Mouse (Mus musculus) liver, embryonic 14.5 days (tissue): ENCODE measurements around the gene Kctd20. TPM values are rescaled to one million over a fixed set of nuclear protein-coding genes. Genes with fewer than 3 reads are reported as not detected.
A peak's percentile ranks its signal among the peaks of the same experiment; 100 is the strongest.

Experiments
- ATAC-seq: fragments of 200-750 bp; cut with Nextera tagmentation; 2 replicates; pipeline ENCODE4 v1.8.0; 2017; ENCODE audit warnings: moderate number of reproducible peaks, mild to moderate bottlenecking, moderate library complexity; ENCODE audit not compliant: insufficient read depth
- DNase-seq, 3 experiments: peaks; one replicate each; pipeline ENCODE4 v3.0.0-alpha.2; 2012 to 2013; ENCODE audit warnings: low read depth in 3 of 3, low spot score in 3 of 3
- H3K27ac ChIP-seq: fragments of 300-500 bp; sonication (generic); 2 replicates; pipeline ENCODE4 v1.5.1; 2014; ENCODE audit warnings: moderate library complexity, mild to moderate bottlenecking, control low read depth, inconsistent platforms
- H3K27me3 ChIP-seq: fragments of 300-500 bp; sonication (generic); 2 replicates; pipeline ENCODE4 v1.6.1; 2014; ENCODE audit warnings: mild to moderate bottlenecking, low read length, moderate library complexity; ENCODE audit not compliant: control insufficient read depth, insufficient read depth
- H3K36me3 ChIP-seq: fragments of 300-500 bp; sonication (generic); replicated peaks from 2 replicates; pipeline ENCODE4 v1.6.1; 2014; ENCODE audit warnings: low read depth; ENCODE audit not compliant: control insufficient read depth, insufficient read depth
- H3K4me1 ChIP-seq, 2 experiments: fragments of 200-500 bp in 1 of 2; fragments of 300-500 bp in 1 of 2; sonication (generic) in 1 of 2; replicated peaks; 2 replicates each; pipeline ENCODE4 v1.6.1; 2012 to 2014; ENCODE audit warnings: antibody characterized with exemption in 1 of 2, inconsistent platforms in 1 of 2, low read length in 1 of 2; ENCODE audit not compliant: control insufficient read depth in 2 of 2, insufficient read depth in 2 of 2
- H3K4me2 ChIP-seq: fragments of 300-500 bp; sonication (generic); 2 replicates; pipeline ENCODE4 v1.6.1; 2014; ENCODE audit warnings: low read depth, mild to moderate bottlenecking, control low read depth, moderate library complexity
- H3K4me3 ChIP-seq, 2 experiments: fragments of 200-500 bp in 1 of 2; fragments of 300-500 bp in 1 of 2; sonication (generic) in 1 of 2; 2 replicates each; pipeline ENCODE4 v1.5.1; 2012 to 2014; ENCODE audit warnings: low read depth in 2 of 2, low read length in 2 of 2, mild to moderate bottlenecking in 2 of 2, control low read depth in 1 of 2, inconsistent platforms in 1 of 2, moderate library complexity in 1 of 2; ENCODE audit not compliant: insufficient read depth in 1 of 2
- H3K9ac ChIP-seq: fragments of 300-500 bp; sonication (generic); replicated peaks from 2 replicates; pipeline ENCODE4 v1.6.1; 2014; ENCODE audit warnings: mild to moderate bottlenecking, control low read depth, moderate library complexity
- H3K9me3 ChIP-seq: fragments of 300-500 bp; sonication (generic); 2 replicates; pipeline ENCODE4 v1.6.1; 2016; ENCODE audit warnings: low read length, mixed read lengths; ENCODE audit not compliant: control insufficient read depth
- CTCF ChIP-seq: IDR thresholded peaks from 2 replicates; pipeline ENCODE4 v1.5.1; 2016; ENCODE audit warnings: antibody characterized with exemption, low read depth, control low read depth
- EP300 ChIP-seq: IDR thresholded peaks from 2 replicates; pipeline ENCODE4 v1.6.1; 2016; ENCODE audit warnings: antibody characterized with exemption, low read depth
- WGBS: fragments of 180-500 bp; shearing (Covaris S2); extraction: QIAGEN DNeasy Blood & Tissue Kit; methylation state at CpG from one replicate; pipeline ENCODE4 v1.1.7; 2014; ENCODE audit not compliant: insufficient replicate concordance; 5-methylcytosine and 5-hydroxymethylcytosine counted together
- polyA plus RNA-seq, 2 experiments: library from polyadenylated mRNA; depleted of rRNA in 1 of 2; stranded (reverse) in 1 of 2; unstranded in 1 of 2; fragments of >200 nt; fragmentation: Nextera tagmentation in 1 of 2; extraction: Ambion mirVana in 1 of 2; gene quantifications; 2 replicates each; pipeline versions ENCODE4 v1.2.1 to v1.2.3; 2012 to 2014

Gene Kctd20
- polyA plus RNA-seq, 2 experiments, result 30.4 to 55.3 TPM

DNA sequence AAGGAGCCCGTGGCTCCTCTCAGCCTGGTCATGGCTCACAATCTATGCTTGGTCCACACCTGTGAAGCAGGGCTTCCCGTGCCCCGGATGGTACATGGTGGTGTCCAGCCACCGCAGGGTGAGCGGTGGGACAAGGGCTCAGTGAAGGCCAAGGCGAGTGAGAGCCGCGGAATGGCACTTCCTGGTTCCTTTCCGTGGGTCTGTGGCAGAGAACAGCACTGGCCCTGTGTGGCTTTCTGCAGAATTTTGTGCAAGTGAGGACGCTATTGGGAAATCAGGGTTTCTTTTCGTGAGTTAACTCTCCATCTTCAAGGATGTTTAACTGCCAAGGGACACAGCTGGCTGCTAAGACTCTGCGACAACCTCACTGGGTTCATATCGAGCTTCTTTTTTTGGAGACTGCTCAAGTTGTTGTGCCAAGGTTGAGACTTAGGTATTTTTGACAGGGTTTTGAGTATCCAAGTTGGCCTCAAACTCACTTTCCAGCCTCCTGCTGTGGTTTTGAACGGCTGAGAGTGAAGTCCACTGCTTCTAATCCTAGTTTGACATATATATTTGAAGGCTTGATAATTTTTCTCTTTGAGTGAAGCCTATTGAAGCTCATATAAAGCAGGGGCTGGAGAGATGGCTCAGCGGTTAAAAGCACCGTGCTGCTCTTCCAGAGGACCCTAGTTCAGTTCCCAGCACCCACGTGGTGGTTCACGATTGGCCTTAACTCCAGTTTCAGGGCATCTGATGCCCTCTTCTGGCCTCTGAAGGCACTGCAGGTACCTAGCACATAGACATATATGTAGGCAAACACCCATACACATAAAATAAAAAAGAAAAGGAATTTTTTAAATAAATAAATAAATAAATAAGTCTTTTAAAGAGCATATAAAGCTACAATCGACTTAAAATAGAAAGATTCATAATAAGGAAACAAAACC, 4.5 kb upstream of the Kctd20 start:
- H3K4me2 ChIP-seq, result no peak overlapping the region
- H3K4me1 ChIP-seq, result peaks cover 4 to 14% of the 10 kb centered on the region in 2 experiments
- no peak for DNase-seq
- TF ChIP-seq EP300 (no peak), CTCF (peak; percentile 48)
- no peaks in the 10 kb centered on the region for H3K36me3 ChIP-seq
- WGBS, result 78% methylated on average over 19 of the region's 19 CpGs
- H3K27me3 ChIP-seq, result no peaks in the 10 kb centered on the region
- ATAC-seq, result no peak
- no peak overlapping the region for H3K27ac ChIP-seq
- H3K4me3 ChIP-seq, result no peak overlapping the region
- peaks cover 4% of the 10 kb centered on the region for H3K9me3 ChIP-seq
- no peak overlapping the region for H3K9ac ChIP-seq

GRCm38 (mm10) chr17:28948661-28949060, 3.1 kb upstream of the Kctd20 start:
- 69% methylated on average over 4 of the region's 4 CpGs for WGBS
- TF ChIP-seq CTCF, result no peak
- TF ChIP-seq EP300, result no peak
- Histone ChIP-seq H3K4me2 (no peak overlapping the region), H3K4me3 (no peak overlapping the region), H3K9me3 (peaks cover 4% of the 10 kb centered on the region), H3K36me3 (no peaks in the 10 kb centered on the region), H3K27me3 (no peaks in the 10 kb centered on the region), H3K9ac (no peak overlapping the region), H3K4me1 (peaks cover 6 to 15% of the 10 kb centered on the region in 2 experiments), H3K27ac (no peak overlapping the region)
- no peak for ATAC-seq
- DNase-seq, result no peak

DNA sequence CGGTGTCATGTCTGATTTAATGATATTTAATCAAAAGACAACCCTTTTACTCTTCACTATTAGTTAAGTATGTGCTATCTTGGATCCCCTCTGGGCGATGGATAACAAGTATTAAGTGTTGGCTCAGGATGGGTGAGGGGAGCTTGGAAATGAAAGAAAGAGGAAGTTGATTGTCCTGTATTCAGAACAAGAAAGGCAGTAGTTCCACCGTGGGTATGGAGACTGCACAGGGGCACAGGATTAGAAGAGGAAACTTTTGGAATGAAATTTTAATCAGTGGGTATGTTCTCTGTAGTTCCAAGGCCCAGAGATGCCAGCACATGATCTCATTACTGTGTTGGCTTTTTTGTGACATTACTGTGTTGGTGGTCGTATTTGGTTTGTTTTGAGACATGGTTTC, 999 bp upstream of the Kctd20 start:
- WGBS, result 46% methylated on average over 4 of the region's 4 CpGs
- peak overlapping the region; percentile 83; the same call in 1 of the 2 replicates for H3K4me2 ChIP-seq
- ATAC-seq (no peak), DNase-seq (no peak)
- TF ChIP-seq EP300 (no peak), CTCF (no peak)
- no peaks in the 10 kb centered on the region; the same call in 1 of the 2 replicates for H3K36me3 ChIP-seq
- peaks cover 16 to 25% of the 10 kb centered on the region in 2 experiments for H3K4me1 ChIP-seq
- H3K27me3 ChIP-seq, result no peaks in the 10 kb centered on the region
- H3K9me3 ChIP-seq, result peaks cover 4% of the 10 kb centered on the region
- no peak overlapping the region for H3K9ac ChIP-seq
- H3K27ac ChIP-seq, result no peak overlapping the region
- H3K4me3 ChIP-seq, result no peak overlapping the region

DNA sequence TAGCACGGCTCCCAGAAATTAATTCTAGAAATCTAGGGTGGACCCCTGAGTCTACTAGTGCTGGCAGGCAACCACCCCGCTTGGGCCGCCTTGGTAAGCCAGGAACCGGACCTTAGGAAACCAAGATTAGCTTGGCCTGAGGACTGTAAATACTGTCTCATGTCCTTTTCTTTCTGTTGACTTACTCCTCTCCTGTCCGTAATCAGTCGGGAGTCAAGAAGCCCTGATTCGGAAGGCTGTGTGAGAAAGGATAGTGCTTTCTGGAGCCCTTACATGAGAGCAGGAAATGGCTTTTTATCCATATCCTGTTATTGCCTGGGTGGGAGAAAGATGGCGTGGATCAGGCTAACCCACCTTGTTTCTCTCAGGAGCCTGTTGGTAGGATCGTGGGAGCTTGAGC, 1.5 kb downstream of the Kctd20 start:
- H3K4me2 ChIP-seq, result peak overlapping the region; percentile 83
- H3K9me3 ChIP-seq, result no peaks in the 10 kb centered on the region
- no peaks in the 10 kb centered on the region for H3K27me3 ChIP-seq
- ATAC-seq (no peak), DNase-seq (no peak)
- H3K36me3 ChIP-seq, result peaks cover 4% of the 10 kb centered on the region
- H3K27ac ChIP-seq, result peak overlapping the region; percentile 74
- 2% methylated on average over 9 of the region's 9 CpGs for WGBS
- peak overlapping the region; percentile 78 for H3K9ac ChIP-seq
- H3K4me1 ChIP-seq, result peaks cover 16 to 25% of the 10 kb centered on the region in 2 experiments
- H3K4me3 ChIP-seq, result peak overlapping the region; percentile 82 to 94
- TF ChIP-seq EP300 (no peak), CTCF (no peak)

DNA sequence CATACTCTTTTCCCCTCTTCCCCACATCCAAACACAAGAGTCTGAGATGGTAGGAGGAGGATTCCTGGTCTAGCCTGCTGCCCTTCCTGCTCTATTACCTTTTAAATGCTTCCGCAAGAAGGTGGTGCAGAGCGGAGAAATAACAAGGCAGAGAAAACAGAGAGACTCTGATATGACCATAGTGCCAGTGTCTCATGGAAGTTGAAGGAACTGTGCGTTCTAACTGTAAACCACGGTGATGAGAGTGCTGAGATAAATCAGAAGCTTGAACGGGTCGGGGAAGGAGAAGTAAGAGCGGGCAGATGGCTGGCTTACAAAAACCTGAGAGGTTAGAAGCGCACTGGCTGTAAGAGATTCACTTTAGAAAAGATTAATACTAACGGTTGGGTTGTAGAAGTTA, 2.7 kb downstream of the Kctd20 start:
- DNase-seq (no peak), ATAC-seq (no peak)
- H3K4me1 ChIP-seq, result peaks cover 16 to 25% of the 10 kb centered on the region in 2 experiments
- TF ChIP-seq EP300 (no peak), CTCF (no peak)
- H3K4me3 ChIP-seq, result peak overlapping the region; percentile 82 to 94
- 51% methylated on average over 9 of the region's 9 CpGs for WGBS
- H3K27me3 ChIP-seq, result no peaks in the 10 kb centered on the region
- H3K36me3 ChIP-seq, result peaks cover 5% of the 10 kb centered on the region
- no peaks in the 10 kb centered on the region for H3K9me3 ChIP-seq
- no peak overlapping the region for H3K27ac ChIP-seq
- H3K4me2 ChIP-seq, result peak overlapping the region; percentile 83
- H3K9ac ChIP-seq, result peak overlapping the region; percentile 78; the same call in 1 of the 2 replicates
